Mouse (Mus musculus) testis, postnatal 10 days (tissue): Measurements from ENCODE around the gene Ets1.

ENCODE experiments used
- DNase-seq: peaks from one replicate; pipeline ENCODE4 v3.0.0; 2021; ENCODE audit warnings: low spot score

Ets1 gene

DNA sequence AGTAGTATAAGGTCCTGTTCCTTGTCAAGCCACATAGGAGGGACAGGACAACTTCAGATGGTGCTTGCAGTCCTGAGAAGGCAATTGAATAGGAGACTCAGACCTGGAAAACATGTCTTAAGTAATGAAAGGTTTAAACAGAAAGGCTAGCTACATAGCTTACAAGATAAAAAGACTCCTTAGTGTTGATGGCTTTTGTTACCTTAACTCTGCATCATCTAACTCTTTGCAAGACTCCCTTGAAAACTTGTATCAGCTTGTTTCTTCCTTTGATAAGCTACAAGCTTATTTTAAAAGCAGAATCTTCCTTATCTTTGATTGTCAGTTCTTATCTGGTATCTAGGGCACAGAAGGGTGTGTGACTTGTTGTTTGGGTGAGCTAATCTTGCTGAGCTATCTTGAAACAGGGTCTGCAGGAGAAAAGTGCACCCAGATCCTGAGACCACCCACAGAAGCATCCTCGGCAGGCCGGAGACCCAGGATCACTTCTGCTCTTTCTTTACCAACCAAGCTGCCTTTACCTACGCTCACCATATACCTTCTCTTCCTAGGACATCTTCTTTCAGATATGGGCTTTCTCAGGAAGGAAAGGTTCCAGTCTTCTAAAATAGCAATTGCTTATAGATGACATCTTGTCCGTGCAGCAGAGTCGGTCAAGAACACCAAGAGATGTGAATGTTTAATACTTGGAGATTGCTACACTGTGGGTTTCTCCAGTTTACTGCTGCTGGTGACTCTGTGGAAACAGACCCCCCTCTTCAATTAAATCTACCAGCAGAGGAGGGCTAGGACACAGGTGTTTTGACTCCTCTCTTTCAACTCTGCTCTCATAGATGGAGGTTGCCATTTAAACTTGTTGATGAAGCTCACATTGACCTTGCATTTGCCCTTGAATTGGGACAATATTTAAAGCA, 19.2 kb upstream of the Ets1 start:
- DNase-seq = no peak

DNA sequence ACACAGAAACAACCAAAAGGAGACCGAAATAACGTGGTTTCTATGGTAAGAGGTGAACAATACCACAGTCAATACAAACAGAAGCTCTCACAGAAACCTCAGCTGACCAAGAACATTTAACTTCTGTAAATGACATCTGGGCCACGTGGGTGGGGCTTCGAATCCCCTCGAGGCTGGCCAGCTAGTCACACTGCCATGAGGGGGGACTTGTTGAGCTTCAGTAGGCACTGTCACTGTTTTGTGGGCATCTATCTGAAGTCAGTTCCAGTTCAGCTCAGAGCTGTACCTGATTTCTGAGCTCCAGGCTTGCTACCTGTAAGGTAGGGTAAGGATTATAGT, 18.6 kb upstream of the Ets1 start:
- DNase-seq = no peak

DNA sequence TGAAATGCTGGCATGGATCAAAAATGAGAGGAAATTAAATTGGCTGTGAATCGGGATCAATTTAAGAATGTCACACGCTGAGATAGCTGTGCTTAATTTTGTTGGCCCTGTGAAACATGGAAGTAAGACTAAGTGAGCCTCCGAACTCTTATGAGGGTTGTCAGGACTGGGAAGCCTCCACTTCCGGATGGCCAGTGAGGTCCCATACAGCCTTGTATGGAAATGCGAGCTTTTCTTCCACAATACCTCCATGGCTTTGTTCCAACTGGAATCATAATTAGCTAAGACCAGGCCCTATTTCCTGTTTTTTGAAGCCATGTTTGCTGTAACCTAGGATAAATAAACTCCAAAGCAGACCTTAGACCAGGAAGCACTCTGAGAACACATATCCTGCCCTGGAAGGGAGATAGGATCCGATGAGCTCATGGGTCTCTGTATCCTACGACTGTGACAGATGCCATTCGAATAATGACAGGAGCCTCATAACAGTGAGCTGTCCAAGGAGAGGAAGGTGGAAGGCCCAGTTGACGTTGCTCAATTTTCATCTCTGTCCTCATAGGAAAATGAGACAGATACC, 17.4 kb upstream of the Ets1 start:
- DNase-seq = no peak

DNA sequence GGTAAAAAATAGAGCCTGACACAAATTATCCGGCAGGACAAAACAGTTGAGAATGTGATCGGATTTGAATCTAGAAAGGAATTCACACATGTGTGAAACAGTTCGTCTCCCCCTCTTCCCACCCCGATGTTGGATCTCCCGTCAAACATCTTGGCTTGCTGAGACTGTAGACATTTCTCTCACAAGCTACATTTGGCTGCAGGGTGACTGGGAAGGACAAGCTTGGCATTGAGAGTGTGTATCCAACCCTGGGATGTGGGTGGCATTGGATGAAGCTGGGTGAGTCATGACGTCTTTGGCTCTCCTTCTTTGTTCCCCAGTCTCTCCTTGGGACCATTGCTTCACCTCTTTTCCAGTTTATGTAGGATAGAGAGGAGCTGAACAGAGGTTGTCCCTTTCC, 16.4 kb upstream of the Ets1 start:
- no peak for DNase-seq

DNA sequence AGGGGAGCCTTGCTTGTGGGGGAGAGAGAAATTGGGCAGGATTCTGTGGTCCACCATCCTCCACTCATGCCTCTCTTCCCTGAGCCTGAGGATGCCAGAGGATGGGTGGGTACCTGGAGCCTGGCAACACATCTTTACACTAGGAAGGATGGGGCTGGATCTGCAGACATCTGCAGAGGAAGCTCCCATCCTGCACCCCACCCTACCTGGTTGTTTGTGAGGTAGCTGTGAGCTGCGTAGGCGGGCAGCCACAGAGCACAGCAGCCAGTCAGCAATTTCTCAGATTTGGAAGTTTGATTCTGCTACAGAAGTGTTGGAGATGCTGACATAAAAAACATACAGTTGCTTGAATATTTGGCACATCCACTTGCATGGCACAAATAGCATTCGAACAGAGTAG, 15.6 kb upstream of the Ets1 start:
- no peak for DNase-seq

DNA sequence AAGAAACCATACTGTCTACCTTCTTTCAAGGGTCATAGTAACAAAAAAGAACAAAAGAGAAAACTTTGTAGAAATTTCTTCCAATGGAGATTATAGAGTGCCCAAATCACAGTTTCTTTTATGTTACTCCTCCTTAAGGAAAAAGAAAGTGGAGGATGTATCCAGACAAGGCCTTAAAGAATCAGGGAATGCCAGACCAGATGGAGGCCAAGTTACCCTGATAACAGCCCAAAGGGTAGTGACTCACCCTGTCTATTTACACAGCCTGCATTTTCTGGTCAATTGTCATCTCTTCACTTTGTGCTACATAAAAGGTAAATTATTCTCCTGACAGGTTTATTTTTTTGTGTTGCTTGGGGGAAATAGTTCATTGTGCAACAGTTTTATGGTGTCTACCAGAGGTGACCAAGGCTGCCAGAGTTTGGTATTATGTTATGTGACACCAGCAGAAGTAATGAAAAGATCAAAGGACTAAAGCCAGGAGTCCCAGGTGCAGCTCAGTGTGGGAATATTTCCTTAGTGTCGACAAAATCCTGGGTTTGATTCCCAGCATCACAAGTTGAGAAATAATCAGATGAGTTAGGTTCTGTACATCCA, 6.5 kb upstream of the Ets1 start:
- no peak for DNase-seq

DNA sequence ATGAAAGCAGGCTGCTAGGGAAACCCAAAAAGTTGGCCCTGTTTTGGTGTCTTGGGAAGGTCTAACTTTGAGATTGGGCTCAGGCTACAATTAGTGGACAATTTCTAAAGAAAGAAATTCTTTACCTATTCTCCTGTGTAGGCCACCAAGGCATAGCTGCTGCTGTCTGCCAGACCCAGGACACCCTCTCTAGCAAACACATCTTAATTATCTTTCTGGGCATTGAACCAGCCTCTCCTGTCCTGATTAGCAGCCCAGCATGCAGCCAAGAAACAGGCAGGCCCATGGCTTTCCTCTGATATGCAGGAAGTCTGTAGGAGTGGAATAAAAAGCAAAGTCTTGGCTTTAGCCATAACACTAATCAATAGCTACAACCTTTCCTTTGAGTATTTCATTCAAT, 4.7 kb upstream of the Ets1 start:
- no peak for DNase-seq

DNA sequence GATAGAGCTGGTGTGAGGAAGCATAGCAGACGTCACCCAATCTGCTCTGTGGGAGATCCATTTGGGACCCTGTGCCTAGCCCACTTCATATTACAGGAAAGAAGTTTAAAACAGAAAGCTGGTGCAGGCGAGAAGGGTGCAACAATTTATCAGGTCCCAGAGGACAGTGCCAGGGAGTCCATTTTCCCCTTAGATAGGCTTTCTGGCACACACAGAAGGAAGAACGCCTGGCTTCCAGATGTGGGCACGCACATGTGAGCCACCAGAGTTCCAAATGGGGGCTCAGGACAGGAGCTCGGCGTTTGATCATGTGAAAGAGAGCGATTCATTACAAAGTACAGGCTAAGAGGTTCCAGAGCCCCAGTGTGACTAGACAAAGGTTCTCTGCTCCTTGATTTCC, 3.8 kb upstream of the Ets1 start:
- DNase-seq = no peak

DNA sequence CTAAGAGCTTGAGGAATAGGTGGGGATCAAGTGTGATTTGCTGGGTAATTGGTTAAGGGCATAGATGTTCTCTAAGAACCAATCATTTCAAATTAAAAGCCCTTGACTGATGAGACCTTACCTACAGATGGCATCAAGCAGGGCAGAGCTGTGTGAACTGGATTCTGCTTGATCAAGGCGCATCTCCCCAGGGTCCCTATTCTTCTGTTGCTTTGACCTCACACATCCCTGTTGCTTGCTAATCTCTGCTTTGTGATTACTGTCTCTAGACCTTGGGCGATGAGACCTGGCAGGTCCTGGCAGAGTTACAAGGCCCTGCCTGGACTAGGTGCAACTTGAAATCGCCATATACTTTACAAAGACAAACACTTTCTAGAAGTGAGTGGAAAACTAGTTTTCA, 9.0 kb downstream of the Ets1 start:
- DNase-seq = no peak

DNA sequence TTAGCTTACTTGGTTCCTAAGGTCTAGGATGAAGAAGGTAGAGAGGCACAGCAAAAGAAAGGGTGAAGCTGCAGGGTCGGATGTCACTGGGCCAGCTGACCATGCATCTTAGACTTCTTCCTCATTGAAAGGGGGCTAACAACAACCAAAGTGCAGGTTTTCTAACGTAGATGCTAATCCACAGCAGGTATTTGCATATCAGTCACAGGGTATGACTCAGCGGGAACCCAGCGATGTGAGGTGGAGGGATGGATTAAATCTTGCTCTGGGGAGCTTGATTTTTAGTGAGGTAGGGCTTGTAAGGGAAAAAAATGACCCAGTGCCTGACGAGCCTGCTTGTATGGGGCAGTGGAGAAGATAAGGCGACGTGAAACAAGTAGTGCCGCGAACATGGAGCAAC, 9.5 kb downstream of the Ets1 start:
- DNase-seq = no peak

DNA sequence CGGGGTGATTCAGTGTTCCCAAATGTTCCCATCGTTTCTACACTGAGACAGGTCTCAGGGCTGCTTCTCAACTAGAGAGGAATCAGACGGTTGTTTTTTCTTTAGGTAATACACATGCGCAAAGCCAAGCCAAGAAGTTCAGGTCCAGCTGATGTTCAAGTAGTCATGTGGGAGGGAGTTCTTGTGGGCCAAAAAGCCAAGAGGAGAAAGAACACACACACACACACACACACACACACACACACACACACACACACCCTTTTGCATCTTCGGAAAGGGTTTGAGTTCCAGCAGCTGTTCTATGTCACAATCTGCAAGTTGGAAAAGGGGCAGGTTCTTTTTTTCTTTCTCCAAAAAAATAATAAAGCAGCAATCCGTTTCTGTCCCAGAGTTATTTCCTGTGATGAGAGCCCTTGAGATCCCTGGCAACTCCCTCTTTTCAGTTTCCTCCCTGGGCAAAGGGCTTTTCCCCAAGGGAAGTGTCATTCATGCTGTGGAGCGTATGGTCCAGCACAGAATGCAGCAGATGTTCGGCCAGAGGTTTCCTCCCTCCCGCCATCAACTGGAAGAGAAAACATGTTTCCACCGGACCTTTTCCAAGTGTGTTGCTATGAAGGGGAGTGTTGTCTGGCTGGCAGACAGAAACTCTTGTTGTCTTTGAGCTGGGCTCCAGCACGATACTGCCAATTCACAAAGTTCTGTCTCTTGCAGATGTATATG, 10.7 kb downstream of the Ets1 start:
- DNase-seq = peak; percentile 57

DNA sequence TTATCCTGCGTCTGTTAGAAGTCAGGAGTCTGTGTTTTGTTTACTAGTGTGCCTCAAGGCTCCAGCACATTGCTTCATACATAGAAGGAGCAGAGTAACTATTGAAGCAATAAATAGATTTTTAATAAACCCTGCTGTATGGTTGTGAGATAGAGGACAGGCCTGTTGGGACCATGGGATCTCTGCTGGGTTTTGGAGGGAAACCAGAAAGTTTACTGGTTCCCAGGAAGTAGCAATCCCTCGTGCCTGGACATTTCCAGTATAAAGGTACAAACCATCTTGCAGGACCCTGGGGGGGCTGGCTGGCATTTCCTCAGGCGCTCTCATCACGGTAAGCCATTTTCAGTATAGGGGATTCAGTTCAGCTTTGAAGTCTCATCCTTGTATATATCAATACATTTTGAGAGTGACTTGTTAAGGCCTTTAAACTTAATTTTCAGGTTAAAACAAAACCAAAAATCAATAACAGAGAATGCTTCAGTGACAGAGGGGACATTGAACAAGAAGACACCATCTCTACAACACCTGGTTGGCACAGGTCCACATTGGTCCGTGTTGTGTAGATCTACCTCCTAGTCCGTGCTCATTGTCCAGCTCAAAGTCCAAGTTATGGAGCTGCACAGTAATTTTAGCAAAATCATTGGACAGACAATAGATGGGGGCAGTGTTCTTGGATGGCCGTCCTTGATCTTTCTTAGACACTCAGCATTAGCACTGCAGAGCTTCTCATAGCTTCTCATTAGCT, 11.7 kb downstream of the Ets1 start:
- DNase-seq = no peak

DNA sequence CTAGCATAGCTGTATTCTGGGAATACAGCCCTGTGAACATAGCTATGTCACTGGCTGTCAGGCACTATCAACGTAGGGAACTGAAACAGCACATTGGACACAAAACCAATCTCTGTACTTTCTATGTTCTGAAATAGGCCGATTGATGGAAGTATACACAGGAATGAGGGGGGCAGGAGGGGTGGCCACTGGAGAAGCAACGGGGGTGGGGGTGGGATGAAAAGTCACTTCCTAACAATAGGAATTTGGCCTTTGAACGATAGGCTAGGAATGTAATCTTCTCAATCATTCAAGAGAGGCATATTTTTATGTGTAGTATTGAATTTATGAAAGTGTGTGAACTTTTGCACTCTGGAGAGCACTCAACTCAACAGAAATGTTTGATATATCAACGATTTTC, 12.3 kb downstream of the Ets1 start:
- no peak for DNase-seq

DNA sequence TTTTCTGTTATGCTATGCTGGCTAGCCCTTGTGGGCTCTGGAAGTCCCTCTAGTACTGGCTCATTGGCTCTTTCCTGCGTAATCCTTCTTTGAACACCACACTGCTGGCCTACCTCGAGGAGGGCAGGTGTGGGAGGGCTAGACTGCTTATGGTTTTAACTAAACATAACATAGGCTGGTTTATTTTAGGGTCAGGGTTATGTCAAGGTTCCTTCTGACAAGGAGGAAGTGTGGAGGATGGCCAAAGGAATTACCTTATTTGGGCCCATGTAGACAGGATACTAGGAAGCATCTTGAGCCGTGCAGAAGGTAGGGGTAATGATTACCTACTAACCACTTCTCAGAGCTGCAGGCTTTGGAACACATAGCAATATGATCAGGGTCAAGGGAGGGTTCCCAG, 14.7 kb downstream of the Ets1 start:
- no peak for DNase-seq

DNA sequence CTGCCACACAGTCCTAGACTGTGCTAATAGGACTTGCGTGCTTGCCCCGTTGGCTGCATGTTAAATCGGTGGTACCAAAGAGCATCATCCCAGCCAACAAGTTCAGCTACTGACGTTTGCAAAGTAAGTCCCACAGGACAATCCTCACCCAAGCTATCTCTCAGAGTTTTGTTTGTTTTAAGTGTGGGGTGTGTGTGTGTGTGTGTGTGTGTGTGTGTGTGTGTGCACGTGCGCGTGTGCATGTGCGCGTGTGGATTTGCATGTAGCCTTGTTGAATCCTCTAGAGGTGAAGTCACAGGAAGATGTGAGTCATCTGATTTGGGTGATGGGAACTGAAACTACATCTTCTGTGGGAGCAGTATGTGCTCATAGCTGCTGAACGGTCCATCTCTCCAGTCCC, 16.1 kb downstream of the Ets1 start:
- no peak for DNase-seq

DNA sequence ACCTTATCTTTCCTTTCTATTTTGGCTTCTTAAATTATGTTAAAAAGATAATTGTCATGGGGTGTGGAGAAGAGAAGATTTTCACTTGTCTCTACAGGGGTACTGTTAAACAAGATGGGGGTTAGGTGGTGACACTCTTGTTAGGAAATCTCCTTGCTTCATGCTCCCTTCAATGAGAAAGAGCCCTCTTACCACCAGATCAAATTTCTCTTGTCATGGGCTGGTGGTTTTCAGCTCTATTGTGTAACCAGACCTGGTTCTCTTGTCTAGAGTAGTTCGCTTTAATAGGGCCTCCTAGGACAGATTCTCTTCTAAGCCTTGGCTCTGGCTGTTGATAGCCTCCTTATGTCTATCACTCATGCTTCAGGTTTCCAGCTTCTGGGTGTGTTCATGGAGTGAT, 18.3 kb downstream of the Ets1 start:
- DNase-seq = no peak

DNA sequence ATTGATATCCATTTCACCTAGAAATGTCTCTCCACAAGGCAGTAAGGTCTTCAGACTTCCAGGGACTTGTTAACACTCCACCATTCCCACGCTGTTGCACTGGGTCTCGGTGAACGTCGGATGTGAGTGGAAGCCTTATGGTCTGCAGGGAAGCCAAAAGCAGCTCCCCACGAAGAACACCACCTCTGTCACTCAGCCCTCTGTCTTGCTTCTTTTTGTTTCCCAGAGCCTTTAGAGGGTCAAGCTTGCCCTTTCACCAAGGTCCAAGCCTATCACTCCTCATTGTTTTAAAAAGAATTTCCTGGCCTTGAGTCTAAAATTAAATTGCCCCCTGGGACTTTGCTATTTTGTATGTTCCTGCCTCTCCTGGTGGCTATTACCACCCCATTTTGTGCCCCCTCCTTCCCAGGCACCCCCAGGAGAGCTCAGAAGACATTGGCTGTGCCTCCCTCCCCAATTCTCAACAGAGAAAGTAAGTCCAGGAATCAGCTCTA, 20.4 kb downstream of the Ets1 start:
- DNase-seq = no peak

DNA sequence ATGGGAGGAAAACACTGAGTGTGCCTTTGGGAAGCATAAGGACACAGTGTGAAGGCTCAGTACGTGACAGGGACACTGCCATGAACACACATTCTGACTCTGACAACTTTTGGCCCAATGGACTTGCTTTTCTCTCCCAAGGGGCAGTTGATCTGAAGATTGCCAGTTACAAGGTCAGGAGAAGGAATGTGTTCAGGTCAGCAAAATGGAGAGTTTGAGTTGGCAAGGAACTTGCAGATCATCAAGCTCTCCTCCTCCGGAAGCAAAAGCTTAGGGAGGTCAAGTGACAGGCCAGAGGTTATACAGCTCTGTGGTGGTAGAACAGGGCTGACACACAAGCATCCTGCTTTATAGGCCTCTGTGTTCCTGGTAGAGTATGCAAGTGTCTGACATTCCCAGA, 21.1 kb downstream of the Ets1 start:
- no peak for DNase-seq

DNA sequence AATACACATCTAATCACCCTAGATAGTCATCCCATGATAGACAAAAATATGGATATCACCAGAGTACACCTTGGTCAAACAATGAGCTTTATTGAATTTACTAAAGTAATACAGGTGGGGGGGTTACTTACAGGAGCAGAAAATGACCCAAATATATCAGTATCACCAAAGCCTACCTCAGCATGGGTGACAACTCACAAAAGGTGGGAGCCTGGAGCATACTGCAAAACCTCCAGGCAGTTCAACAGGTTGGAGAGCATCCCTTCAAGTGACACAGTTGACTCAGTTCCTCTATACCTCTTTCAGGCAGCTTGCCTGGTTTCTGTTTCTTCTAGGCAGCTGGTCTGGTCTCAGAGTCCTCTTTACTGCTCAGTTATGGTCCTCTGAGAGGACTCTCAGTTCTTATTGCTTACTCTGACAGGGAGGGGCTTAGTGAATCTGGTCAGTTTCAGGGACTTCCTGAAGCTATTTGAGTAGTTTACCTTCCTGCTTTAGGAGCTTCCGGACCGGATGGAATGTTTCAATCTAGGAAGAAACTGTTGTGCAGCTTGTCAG, 24.5 kb downstream of the Ets1 start:
- DNase-seq = no peak

DNA sequence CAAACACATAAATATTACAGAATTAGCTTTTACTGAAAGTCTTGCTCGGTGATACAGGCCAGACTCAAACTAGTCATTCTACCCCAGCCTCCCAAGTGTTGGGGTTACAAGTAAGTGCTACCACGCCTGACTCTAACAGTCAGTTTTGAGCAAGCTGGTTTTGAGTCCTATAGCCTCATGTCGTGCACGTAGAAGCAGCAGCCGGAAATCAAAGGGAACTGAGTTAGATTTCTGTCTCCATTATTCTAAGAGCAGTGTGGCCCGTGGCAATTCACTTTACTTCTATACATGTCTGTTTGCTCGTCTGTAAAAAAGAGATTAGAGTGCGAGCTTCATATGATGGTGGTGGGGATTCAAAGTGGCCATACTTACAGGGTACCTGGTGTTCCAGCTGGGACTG, 25.1 kb downstream of the Ets1 start:
- no peak for DNase-seq

DNA sequence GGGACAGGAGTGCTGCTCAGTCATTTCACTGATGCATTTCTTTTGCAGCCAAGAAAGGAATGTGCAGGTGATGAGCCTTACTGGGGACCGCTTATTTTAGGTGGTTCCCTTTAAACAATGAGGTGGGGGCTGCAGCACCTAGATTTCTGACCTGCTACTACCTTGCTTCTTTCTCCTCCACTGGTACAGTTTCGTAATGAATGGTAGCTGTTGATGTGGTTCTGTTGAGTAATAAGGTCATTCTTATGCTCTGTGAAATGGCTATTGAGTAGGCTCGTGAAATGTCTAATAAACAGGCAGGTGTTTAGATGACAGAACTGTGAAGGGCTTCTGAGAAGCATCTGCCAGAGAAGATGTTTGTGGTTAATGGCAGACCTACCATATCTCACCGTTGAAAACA, 25.5 kb downstream of the Ets1 start:
- no peak for DNase-seq
